Comparison of ENCODE assay signal across 23 mouse cellular contexts in genomic region chr2:179013891-179014593, GRCm38 (mm10).
"Had no signal": no experiment of that assay in that cellular context is flagged by ENCODE, and none has a peak within 500 bp of the region (broad histone marks: within the 10 kb centered on the region; RNA-seq: fewer than 3 reads in every experiment).

No protein-coding gene starts in this region.

- H3K27me3 ChIP-seq: limb, embryonic 12.5 days; limb, embryonic 15.5 days; neural tube, embryonic 13.5 days; stomach, embryonic 15.5 days had no signal

- ATAC-seq: inflammation-experienced regulatory T-cells, adult 6 months; intestine, embryonic 16.5 days; liver, postnatal 0 days; lung, postnatal 0 days had no signal

- H3K4me2 ChIP-seq: limb, embryonic 12.5 days; limb, embryonic 15.5 days; liver, embryonic 11.5 days; lung, embryonic 14.5 days; neural tube, embryonic 13.5 days; stomach, embryonic 15.5 days had no signal

- H3K4me3 ChIP-seq: left cerebral cortex, adult 2 months; limb, embryonic 12.5 days; limb, embryonic 15.5 days; myocyte; neural tube, embryonic 13.5 days; stomach, embryonic 15.5 days had no signal

- H3K36me3 ChIP-seq: limb, embryonic 12.5 days; limb, embryonic 15.5 days; neural tube, embryonic 13.5 days; stomach, embryonic 15.5 days had no signal

- H3K27ac ChIP-seq: left cerebral cortex, adult 2 months; limb, embryonic 12.5 days; limb, embryonic 15.5 days; liver, embryonic 14.5 days; macrophage; neural tube, embryonic 13.5 days; stomach, embryonic 15.5 days had no signal

- DNase-seq: kidney, adult 18-20 months; kidney, postnatal 14 days; layer of hippocampus, postnatal 36 days; left cerebral cortex, postnatal 4 days; liver, postnatal 0 days; lung, embryonic 14.5 days; midbrain, embryonic 14.5 days; retina, postnatal 1 day; right cerebral cortex, postnatal 25 days; spleen, adult 18-20 months; thymus, postnatal 25 days had no signal

- H3K9me3 ChIP-seq: limb, embryonic 12.5 days; limb, embryonic 15.5 days; neural tube, embryonic 13.5 days; stomach, embryonic 15.5 days had no signal

- H3K4me1 ChIP-seq: limb, embryonic 15.5 days; neural tube, embryonic 13.5 days; stomach, embryonic 15.5 days had no signal

- H3K9ac ChIP-seq: limb, embryonic 12.5 days; limb, embryonic 15.5 days; liver, embryonic 14.5 days; liver, postnatal 0 days; lung, embryonic 14.5 days; neural tube, embryonic 13.5 days; stomach, embryonic 15.5 days had no signal
